Mouse (Mus musculus) spleen, adult 2 months (tissue): Measurements from ENCODE around the gene Dpp8.

ENCODE experiments used
- CTCF ChIP-seq: fragments of 200-500 bp; IDR thresholded peaks from 2 replicates; pipeline ENCODE4 v1.5.1; 2011; ENCODE audit warnings: mild to moderate bottlenecking, inconsistent platforms; ENCODE audit not compliant: insufficient read depth, insufficient read length, insufficient replicate concordance; ENCODE audit errors: extremely low read depth
- POLR2A ChIP-seq: fragments of 200-500 bp; IDR thresholded peaks from 2 replicates; pipeline ENCODE4 v1.6.1; 2011; ENCODE audit warnings: low read depth, low read length, inconsistent platforms

- TF ChIP-seq POLR2A (no peak), CTCF (no peak)
Observed at GRCm38 (mm10) chr9:65131717-65132116, 99.5 kb downstream of the Dpp8 start.
